7 mouse cellular contexts compared by ENCODE assay signal in genomic region chr2:155624730-155625129, GRCm38 (mm10). TPM values are rescaled to one million over a fixed set of nuclear protein-coding genes. Genes with fewer than 3 reads are reported as not detected.
DNase-seq lines count a peak whose midpoint lies in the region; ATAC-seq and TF ChIP-seq lines count a peak whose summit lies in the region.

No protein-coding gene starts in this region.

- no peaks in the 10 kb centered on the region for H3K9me3 ChIP-seq in E14TG2a.4 (ENCODE audit: low read length)
- no peaks in the 10 kb centered on the region for H3K9me3 ChIP-seq in hindbrain, postnatal 0 days (ENCODE audit: low read length)
- H3K9me3 ChIP-seq in forebrain, embryonic 10.5 days = no peaks in the 10 kb centered on the region

- peaks cover 56% of the 10 kb centered on the region for H3K27me3 ChIP-seq in E14TG2a.4 (ENCODE audit: insufficient read depth, low read length)
- H3K27me3 ChIP-seq in hindbrain, postnatal 0 days (ENCODE audit: insufficient read depth, low read length) = no peaks in the 10 kb centered on the region
- no peaks in the 10 kb centered on the region for H3K27me3 ChIP-seq in splenic B cell, adult 2 months (ENCODE audit: control insufficient read depth, insufficient read depth, low read length, poor library complexity, severe bottlenecking)
- peaks cover 80% of the 10 kb centered on the region for H3K27me3 ChIP-seq in forebrain, embryonic 10.5 days (ENCODE audit: poor library complexity, severe bottlenecking)

- H3K27ac ChIP-seq in layer of hippocampus, adult 2 months = no peak overlapping the region
- H3K27ac ChIP-seq in hindbrain, postnatal 0 days = no peak overlapping the region
- H3K27ac ChIP-seq in forebrain, embryonic 10.5 days = no peak overlapping the region

- ATAC-seq in hindbrain, postnatal 0 days = no peak

- no peak for DNase-seq in layer of hippocampus, adult 2 months (ENCODE audit: low spot score in 2 of 2)
- DNase-seq in layer of hippocampus, adult 8-10 months (ENCODE audit: low spot score in 2 of 2) = no peak
- DNase-seq in NIH3T3 (ENCODE audit: low read depth) = peak; percentile 91
- DNase-seq in hindbrain, postnatal 0 days (ENCODE audit: low spot score) = peak; percentile 82
- DNase-seq in splenic B cell, adult 2 months (ENCODE audit: low read depth, low spot score) = peak; percentile 69
- no peak for DNase-seq in forebrain, embryonic 10.5 days (ENCODE audit: extremely low spot score, low spot score)

- peaks cover 78% of the 10 kb centered on the region for H3K4me1 ChIP-seq in E14TG2a.4 (replicated peaks; ENCODE audit: low read depth, low read length)
- no peaks in the 10 kb centered on the region for H3K4me1 ChIP-seq in hindbrain, postnatal 0 days (ENCODE audit: insufficient read depth, low read length)
- peaks cover 30% of the 10 kb centered on the region for H3K4me1 ChIP-seq in forebrain, embryonic 10.5 days

- no peak overlapping the region for H3K4me2 ChIP-seq in hindbrain, postnatal 0 days (ENCODE audit: low read depth, low read length)

- H3K9ac ChIP-seq in hindbrain, postnatal 0 days (replicated peaks; ENCODE audit: low read length) = no peak overlapping the region

- H3K36me3 ChIP-seq in E14TG2a.4 (ENCODE audit: insufficient read depth, low read length) = no peaks in the 10 kb centered on the region
- H3K36me3 ChIP-seq in hindbrain, postnatal 0 days (ENCODE audit: insufficient read depth, low read length) = no peaks in the 10 kb centered on the region
- no peaks in the 10 kb centered on the region for H3K36me3 ChIP-seq in splenic B cell, adult 2 months (ENCODE audit: control insufficient read depth, insufficient read depth, low read length, poor library complexity, severe bottlenecking)
- H3K36me3 ChIP-seq in forebrain, embryonic 10.5 days (replicated peaks) = no peaks in the 10 kb centered on the region

- WGBS in hindbrain, postnatal 0 days = 36% methylated on average over 10 of the region's 10 CpGs
- WGBS in forebrain, embryonic 10.5 days = 41% methylated on average over 10 of the region's 10 CpGs

- no peak overlapping the region for H3K4me3 ChIP-seq in layer of hippocampus, adult 2 months
- H3K4me3 ChIP-seq in E14TG2a.4 (replicated peaks; ENCODE audit: low read length) = no peak overlapping the region
- H3K4me3 ChIP-seq in hindbrain, postnatal 0 days (ENCODE audit: low read length) = no peak overlapping the region
- no peak overlapping the region for H3K4me3 ChIP-seq in forebrain, embryonic 10.5 days

- TF ChIP-seq CTCF in layer of hippocampus, adult 2 months (conservative IDR thresholded peaks at IDR 0.05) = peak; percentile 84
- TF ChIP-seq CTCF in E14TG2a.4 (conservative IDR thresholded peaks at IDR 0.05; ENCODE audit: low read length) = peak; percentile 75
- peak; percentile 87 for TF ChIP-seq CTCF in hindbrain, postnatal 0 days (IDR thresholded peaks at IDR 0.05; ENCODE audit: low read depth)

RNA-seq across cellular contexts. Expression of gene Myh7b, which starts 13.7 kb away (rescaled TPM):
- 1 to 10 TPM; 5.5 to 5.6 TPM for total RNA-seq in layer of hippocampus, adult 2 months (2021)
- 1 to 10 TPM; 2.6 to 6.0 (median 4.5) TPM for total RNA-seq in layer of hippocampus, adult 8-10 months (2022)
- total RNA-seq in hindbrain, postnatal 0 days (2014; rRNA removed) = 0.18 and 3.1 TPM in 2 replicates
- polyA plus RNA-seq in hindbrain, postnatal 0 days (2015; fragmentation: Nextera tagmentation; extraction: Ambion mirVana) = 3.4 and 3.9 TPM in 2 replicates
- 0.67 and 0.73 TPM in 2 replicates for polyA plus RNA-seq in forebrain, embryonic 10.5 days (2016; fragmentation: Nextera tagmentation; extraction: Ambion mirVana)

RNA-seq across cellular contexts. Expression of gene Gss, which starts 32.1 kb away (rescaled TPM):
- 10 to 100 TPM; 25.6 to 26.2 TPM for total RNA-seq in layer of hippocampus, adult 2 months (2021)
- 10 to 100 TPM; 21.4 to 26.8 (median 22.2) TPM for total RNA-seq in layer of hippocampus, adult 8-10 months (2022)
- 5.6 and 14.7 TPM in 2 replicates for total RNA-seq in hindbrain, postnatal 0 days (2014; rRNA removed)
- polyA plus RNA-seq in hindbrain, postnatal 0 days (2015; fragmentation: Nextera tagmentation; extraction: Ambion mirVana) = 15.3 and 15.4 TPM in 2 replicates
- 22.6 and 24.2 TPM in 2 replicates for polyA plus RNA-seq in forebrain, embryonic 10.5 days (2016; fragmentation: Nextera tagmentation; extraction: Ambion mirVana)

Comparison
In these comparisons a context has a peak if more than half of its experiments do, and no peak if none do; other contexts are left out.
1. DNase-seq: peak in NIH3T3 (single experiment), hindbrain, postnatal 0 days (single experiment) and splenic B cell, adult 2 months (single experiment); none in layer of hippocampus, adult 2 months (0 of 2), layer of hippocampus, adult 8-10 months (0 of 2) and forebrain, embryonic 10.5 days (single experiment).
2. Peak in every context shown above with its lines, with median percentiles within 50 percentile points of each other: CTCF ChIP-seq.